Mouse (Mus musculus) left cerebral cortex, adult 9 months (tissue): Measurements from ENCODE around the gene Gm28051.

ENCODE experiments used
- DNase-seq, 2 experiments: peaks; one replicate each; pipeline ENCODE4 v3.0.0; 2022; ENCODE audit warnings: low spot score in 2 of 2

The Gm28051 gene

GRCm38 (mm10) chr12:102757689-102758402 lies at the start of gene Gm28051, which contains the start of the genes Gon7 and Ubr7:
Gene Gm28051, minus strand, starts transcription at chr12:102757765.
Gene Gon7, minus strand, starts transcription at chr12:102757803.
Gene Ubr7, plus strand, starts transcription at chr12:102757967.
- DNase-seq: peak; percentile 90 to 97

DNA sequence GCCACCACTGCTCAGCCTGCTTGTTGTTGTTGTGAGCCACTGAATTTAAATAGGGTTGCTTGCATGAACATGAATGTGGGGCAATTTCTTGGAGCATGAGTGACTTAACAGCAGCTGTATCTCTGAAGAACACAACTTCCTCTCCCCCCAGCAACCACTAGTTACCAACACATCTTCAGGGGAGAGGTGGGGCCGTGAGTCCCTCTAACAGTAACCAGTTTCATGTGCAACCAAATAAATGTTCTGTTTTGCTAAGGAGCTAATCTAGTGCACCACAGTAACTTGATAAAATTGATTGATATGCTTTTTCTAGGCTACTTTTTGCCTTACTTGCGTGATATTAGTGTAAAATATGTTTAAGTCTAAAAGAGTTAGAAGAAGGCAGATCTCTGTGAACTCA lies 42.0 kb upstream of the Gm28051 start:
- DNase-seq: no peak

DNA sequence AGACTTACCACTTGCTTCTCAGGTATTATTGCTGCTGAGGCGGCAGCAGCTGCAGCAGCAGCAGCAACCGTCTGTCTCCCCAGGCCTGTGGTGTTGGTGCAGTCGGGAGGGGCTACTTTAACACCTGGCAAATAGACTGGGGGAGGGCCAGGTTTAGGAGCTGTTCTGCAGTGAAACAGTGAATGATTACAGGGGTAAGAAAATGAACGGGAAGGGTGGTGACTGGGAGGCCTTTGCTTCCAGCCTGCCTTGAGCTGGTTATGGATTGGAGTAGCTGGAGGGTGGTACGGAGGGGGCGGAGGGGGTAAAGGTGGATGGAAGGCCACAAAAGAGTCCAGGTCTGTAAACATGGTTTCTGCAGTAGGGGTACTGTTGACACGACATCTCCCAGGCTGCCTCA lies 30.4 kb upstream of the Gm28051 start:
- DNase-seq: no peak

- no peak for DNase-seq
Observed at GRCm38 (mm10) chr12:102785593-102785985, 28.0 kb upstream of the Gm28051 start.

DNA sequence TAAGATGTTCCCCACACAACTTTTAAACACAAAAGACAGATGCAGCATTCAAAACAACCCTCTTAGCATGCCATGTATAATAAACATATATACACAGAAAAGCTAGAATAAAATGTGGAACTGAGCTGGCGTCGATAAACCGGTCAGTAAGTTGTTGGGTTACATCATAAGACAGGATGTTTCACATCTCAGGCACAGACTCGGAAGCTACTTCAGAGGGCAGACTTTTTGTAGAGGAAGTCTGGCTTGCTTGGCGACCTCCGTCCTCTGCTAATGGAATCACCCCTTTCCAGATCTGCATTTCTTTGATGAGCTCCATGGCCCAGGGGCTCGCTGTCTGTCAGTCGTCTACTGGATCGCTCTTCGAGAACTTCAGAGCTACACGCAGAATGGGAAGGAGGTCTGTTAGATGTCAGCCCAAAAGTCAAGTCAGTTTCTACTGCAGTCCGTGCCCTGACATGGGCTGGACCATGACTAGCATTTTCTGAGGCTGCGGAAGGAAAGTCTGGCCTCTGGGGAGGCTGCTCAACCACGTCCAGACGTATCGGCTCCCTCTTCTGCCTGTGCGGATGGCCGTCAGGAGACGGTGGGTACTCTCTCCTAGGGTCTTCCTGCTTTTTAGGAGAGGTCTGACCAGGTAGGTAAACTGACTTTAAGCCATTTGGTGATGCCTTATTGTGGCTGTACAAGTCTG lies 27.5 kb upstream of the Gm28051 start:
- DNase-seq: no peak

DNA sequence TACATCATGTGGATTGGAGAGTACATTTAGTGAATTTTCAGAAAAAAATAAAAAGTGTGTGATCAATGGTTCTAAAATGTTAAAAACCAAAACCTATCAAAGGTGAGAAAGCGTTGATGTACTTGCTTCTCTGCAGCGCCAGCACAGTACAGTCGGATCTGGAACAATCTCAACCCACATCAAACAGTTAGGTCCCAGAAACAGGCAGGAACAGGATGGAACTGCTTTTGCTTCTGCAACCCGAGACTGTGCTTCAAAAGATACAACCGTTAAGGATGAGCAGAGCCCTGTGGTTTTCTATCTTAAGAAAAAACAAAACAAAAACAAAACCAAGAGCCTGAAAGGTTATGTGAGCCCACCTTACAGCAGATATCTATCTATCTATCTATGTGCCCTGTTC lies 25.3 kb upstream of the Gm28051 start:
- no peak for DNase-seq

DNA sequence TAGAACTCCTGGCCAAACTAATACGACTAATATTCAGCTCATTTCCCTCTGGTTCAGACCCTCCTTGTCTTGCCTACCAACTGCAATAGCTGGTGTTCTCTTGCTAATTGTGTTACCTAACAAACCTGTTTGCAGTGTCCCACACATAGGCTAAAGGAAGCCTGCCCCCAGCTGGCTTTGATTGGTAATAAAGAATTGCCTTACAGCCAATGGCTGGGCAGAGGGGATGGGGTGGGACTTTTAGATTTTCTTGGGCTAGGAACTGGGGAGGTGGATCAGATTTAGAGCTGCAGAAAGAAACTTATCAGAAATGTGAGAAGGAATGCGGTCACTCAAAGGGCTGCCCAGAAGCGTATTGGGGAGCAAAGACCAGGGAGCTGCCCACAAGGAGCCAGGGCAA lies 21.9 kb upstream of the Gm28051 start:
- DNase-seq: no peak

- DNase-seq: no peak
Observed at GRCm38 (mm10) chr12:102778151-102778550, 20.6 kb upstream of the Gm28051 start.

DNA sequence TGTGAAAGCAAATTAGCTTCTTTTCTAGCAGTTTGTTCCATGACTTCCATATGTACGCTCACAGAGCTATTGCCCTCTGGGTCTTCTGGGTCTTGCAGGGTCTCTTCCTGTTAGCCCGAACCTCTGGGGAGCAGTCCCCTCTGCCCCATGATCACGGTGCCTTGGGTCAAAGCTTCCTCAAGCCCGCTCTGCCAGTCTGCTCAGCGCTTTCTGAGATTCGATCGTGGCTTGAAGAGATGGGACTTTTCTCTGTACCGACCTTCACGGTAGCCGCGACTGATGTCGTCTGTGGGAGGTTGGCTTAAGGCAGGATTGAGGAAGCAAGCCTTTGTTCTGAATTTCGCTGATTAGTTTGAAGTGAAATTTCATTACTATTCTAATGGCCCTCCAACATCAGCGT lies 18.5 kb upstream of the Gm28051 start:
- DNase-seq: no peak

- no peak for DNase-seq
Observed at GRCm38 (mm10) chr12:102772676-102773075, 15.1 kb upstream of the Gm28051 start.

- no peak for DNase-seq
Observed at GRCm38 (mm10) chr12:102771601-102772000, 14.0 kb upstream of the Gm28051 start.

DNA sequence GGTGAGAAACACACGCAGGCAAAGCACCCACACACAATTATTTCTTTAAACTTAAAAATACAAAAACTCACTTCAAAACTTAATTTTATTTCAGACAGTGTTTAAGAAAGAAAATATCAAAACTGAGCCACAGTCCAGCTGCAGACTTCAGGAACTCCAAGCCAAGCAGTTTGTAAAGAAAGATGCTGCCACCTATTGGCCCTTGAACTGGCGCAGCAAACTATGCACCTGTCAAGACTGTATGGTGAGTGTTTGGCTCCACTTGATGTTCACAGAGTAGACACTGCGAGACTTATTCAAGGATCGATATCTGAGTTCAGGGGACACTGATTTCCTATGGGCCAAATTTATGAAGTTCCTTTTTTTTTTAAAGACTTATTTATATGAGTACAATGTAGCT lies 11.4 kb upstream of the Gm28051 start:
- no peak for DNase-seq

DNA sequence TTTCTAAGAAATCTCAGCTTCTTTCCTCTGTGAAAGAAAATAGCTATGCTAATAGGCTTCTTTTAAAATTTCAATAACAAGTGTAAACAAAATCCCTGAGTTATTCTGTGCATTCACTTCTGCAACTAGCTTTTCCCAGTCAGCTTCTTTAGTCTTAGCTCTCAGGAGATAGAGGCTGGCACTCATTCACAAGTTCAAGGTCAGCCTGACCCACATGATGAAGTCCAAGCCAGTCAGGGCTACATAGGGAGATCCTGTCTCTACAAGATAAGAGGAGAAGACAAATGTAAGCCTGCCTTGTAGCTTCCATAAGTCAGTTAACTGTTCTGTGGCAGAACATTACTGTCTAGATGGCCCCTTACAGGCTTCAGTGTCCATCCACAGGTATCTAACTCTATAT lies 6.1 kb upstream of the Gm28051 start:
- DNase-seq: no peak

DNA sequence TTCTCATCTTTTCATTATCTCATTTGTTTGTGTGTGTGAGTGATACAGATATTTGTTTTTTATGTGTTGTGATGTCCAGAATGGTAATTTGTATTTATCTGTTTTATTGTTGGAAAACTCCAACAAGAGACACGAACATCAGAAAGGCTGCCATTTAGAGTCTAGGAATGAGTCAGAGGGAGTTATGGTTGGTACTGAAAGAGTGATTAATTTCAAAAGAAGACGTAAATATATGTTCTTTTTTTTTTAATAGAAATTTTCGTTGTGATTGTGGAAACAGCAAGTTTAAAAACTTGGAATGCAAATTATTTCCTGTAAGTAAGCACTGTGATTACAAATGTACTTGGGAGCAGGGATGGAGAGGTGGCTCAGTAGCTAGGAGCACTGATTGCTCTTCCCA lies 4.1 kb upstream of the Gm28051 start:
- DNase-seq: no peak

DNA sequence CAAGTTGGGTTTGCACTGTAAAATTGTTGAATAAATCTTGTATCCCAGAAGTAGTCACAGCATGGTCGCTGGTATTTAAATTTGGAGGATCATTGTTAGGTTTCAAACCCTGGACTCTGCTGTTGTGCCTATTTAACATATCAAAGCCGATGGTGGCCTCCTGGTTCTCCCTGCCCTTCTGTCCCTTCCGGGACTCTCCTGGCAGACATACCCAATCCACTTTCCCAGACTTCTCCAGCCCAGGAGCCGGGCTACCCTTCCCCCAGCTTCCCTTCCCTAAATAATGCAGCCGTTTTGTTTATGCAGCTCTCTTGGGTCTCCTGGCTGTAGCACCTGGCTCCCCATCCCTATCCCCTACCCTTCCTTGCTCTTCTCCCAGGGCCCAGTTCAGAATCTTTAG lies 1.4 kb upstream of the Gm28051 start:
- no peak for DNase-seq

DNA sequence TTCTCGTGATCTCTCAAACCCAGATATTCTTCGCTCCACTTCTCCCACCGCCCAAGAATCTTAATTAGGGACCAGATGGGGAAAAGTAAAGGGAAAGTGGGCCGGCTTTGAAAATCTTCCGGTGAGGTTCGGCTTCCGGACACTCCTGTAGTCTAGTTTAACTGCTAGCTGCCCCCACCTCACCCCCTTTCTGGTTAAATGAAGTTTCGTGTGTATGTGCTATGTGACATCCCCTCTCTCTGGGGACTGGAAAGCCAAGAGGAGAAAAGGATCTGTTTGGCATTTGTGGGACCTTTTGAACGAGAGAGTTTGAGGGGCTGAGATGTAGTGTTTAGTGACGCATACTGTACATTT lies 815 bp upstream of the Gm28051 start, which contains the start of gene Gm20604:
Gm20604 (minus strand) TSS at position 270 of the 354 bp plus-strand sequence.
- DNase-seq: peak in 1 of 2 experiments; percentile 26

- no peak for DNase-seq
Observed at GRCm38 (mm10) chr12:102757055-102757688, 393 bp downstream of the Gm28051 start.

- no peak for DNase-seq
Observed at GRCm38 (mm10) chr12:102756304-102756703, 1.3 kb downstream of the Gm28051 start.

- DNase-seq: no peak
Observed at GRCm38 (mm10) chr12:102748256-102748655, 9.3 kb downstream of the Gm28051 start.

- no peak for DNase-seq
Observed at GRCm38 (mm10) chr12:102744839-102745238, 12.7 kb downstream of the Gm28051 start.

GRCm38 (mm10) chr12:102743589-102744574 lies 13.7 kb downstream of the Gm28051 start, which contains the start of the genes Moap1 and Tmem251:
Gene Moap1, minus strand, starts transcription at chr12:102743661.
Gene Tmem251, plus strand, starts transcription at chr12:102743762.
- DNase-seq: peak; percentile 73 to 90
